Mouse (Mus musculus) splenic B cell, adult 2 months (primary cell): ENCODE results near the gene Idh3g.
"Not testable (repeated sequence)": the region's sequence is repeated elsewhere in the genome, so short reads cannot be mapped to it uniquely, and the experiment has no call there.

ENCODE experiments used
- DNase-seq: peaks from one replicate; pipeline ENCODE4 v3.0.0-alpha.2; 2011; ENCODE audit warnings: low read depth, low spot score
- H3K27me3 ChIP-seq: 2 replicates; pipeline ENCODE4 v1.6.1; 2012; ENCODE audit warnings: mild to moderate bottlenecking, low read length, moderate library complexity, mixed read lengths; ENCODE audit not compliant: control insufficient read depth, poor library complexity, insufficient read depth, severe bottlenecking
- H3K36me3 ChIP-seq: 2 replicates; pipeline ENCODE4 v1.6.1; 2012; ENCODE audit warnings: mild to moderate bottlenecking, low read length, moderate library complexity, mixed read lengths; ENCODE audit not compliant: control insufficient read depth, poor library complexity, insufficient read depth, severe bottlenecking

Gene Idh3g

DNA sequence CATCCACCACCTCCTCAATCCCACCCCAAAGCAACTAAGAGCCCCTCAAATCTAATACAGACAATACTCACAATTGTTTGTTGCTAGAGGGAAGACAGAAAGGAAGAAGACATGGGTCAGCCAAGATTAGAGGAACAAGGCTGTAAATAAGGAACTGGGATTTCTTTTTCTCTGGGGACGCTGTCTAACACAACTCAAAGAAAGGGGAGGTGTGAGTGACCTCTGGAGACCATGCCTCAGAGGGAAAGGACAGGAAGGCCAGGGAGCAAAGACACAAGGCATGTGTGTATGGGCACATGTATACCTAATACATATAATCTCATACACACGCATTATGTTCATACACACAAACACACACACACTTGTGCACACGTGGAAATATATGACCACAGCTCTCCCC lies 4.5 kb downstream of the Idh3g start:
- H3K27me3 ChIP-seq: no peaks in the 10 kb centered on the region
- 0 out of 2 replicates have a peak, but pooled peaks cover 10% of the 10 kb centered on the region for H3K36me3 ChIP-seq
- peak; percentile 36 for DNase-seq

DNA sequence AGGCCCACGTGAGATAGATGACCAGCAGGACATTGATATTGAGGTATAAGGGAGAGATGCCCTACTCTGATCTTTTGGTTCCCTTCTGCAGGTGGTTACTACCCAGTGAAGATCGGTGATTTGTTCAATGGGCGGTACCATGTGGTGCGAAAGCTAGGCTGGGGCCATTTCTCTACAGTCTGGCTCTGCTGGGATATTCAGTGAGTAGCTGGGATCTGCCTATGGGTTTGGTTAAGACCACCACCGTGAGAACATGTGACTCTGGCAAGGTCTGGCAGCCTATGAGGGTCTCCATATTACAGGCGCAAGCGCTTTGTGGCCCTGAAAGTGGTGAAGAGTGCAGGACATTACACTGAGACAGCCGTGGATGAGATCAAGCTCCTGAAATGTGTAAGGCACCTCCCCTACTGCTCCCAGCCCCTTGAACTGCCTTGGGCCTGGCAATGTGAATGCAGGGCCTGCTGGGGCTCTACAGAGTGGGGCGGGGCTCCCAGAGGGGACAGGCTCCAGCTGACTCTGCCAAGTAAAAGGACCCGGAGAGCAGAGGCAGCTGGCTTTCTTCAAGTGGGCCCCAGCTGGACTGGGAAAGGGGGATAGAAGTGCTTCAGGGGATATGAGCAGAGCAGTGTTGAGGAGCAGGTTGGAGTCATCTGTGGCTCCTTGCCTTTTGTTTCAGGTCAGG lies 11.8 kb downstream of the Idh3g start:
- H3K36me3 ChIP-seq: 0 out of 2 replicates have a peak, but pooled peaks cover 7% of the 10 kb centered on the region
- no peaks in the 10 kb centered on the region for H3K27me3 ChIP-seq
- no peak for DNase-seq

GRCm38 (mm10) chrX:73774168-73774760 lies 12.4 kb downstream of the Idh3g start, which contains the start of gene Srpk3:
TSS of gene Srpk3 (plus strand) at chrX:73774405.
- no peaks in the 10 kb centered on the region for H3K27me3 ChIP-seq
- 0 out of 2 replicates have a peak, but pooled peaks cover 6% of the 10 kb centered on the region for H3K36me3 ChIP-seq
- DNase-seq: peak; percentile 67

GRCm38 (mm10) chrX:73767267-73767666 lies 19.4 kb downstream of the Idh3g start:
- Histone ChIP-seq H3K36me3 (no peaks in the 10 kb centered on the region), H3K27me3 (no peaks in the 10 kb centered on the region)
- peak; percentile 23 for DNase-seq

GRCm38 (mm10) chrX:73765311-73765710 lies 21.4 kb downstream of the Idh3g start:
- no peaks in the 10 kb centered on the region for H3K27me3 ChIP-seq
- DNase-seq: peak; percentile 11

DNA sequence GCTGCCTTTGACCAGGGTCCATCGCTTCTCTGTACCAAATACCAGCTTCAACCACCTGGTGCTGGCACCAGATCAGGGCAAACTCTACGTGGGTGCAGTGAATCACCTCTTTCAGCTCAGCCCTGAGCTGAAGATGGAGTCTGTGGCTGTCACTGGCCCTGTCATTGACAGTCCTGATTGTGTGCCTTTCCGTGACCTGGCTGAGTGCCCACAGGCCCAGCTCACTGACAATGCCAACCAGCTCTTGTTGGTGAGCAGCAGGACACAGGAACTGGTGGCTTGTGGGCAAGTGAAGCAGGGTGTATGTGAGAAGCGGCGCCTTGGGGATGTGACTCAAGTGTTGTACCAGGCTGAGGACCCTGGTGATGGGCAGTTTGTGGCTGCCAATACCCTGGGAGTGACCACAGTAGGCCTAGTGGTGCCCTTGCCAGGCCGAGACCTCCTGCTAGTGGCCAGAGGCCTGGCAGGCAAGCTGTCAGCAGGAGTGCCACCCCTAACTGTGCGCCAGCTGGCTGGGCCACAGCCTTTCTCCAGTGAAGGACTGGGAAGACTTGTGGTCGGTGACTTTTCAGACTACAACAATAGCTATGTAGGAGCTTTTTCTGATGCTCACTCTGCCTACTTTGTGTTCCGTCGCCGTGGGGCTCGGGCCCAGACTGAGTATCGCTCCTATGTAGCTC lies 27.9 kb downstream of the Idh3g start:
- DNase-seq: no peak
- no peaks in the 10 kb centered on the region for H3K27me3 ChIP-seq
- H3K36me3 ChIP-seq: no peaks in the 10 kb centered on the region

More at GRCm38 (mm10) chrX:73765311-73765710, 21.4 kb downstream of the Idh3g start:
- no peaks in the 10 kb centered on the region for H3K36me3 ChIP-seq

GRCm38 (mm10) chrX:73756334-73757140 lies 30.2 kb downstream of the Idh3g start, which contains the start of gene Plxnb3:
TSS of gene Plxnb3 (plus strand) at chrX:73757090.
- Histone ChIP-seq H3K36me3 (no peaks in the 10 kb centered on the region), H3K27me3 (no peaks in the 10 kb centered on the region)
- no peak for DNase-seq

DNA sequence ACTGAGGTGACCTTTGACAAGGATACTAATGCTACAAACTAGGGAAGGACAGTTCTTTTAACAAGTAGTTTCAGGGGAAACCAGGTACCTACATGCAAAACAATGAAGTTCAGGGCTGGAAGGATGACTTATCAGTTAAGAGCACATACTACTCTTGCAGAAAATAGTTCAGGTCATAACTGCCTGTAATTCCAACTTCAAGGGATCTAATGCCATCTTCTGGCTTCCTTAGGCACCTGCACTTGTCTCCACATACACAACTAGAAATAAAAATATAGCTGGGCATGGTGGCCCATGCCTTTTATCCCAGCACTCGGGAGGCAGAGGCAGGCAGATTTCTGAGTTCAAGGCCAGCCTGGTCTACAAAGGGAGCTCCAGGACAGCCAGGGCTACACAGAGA lies 37.7 kb downstream of the Idh3g start:
- H3K27me3 ChIP-seq: no peaks in the 10 kb centered on the region
- DNase-seq: peak; percentile 15
- H3K36me3 ChIP-seq: no peaks in the 10 kb centered on the region

DNA sequence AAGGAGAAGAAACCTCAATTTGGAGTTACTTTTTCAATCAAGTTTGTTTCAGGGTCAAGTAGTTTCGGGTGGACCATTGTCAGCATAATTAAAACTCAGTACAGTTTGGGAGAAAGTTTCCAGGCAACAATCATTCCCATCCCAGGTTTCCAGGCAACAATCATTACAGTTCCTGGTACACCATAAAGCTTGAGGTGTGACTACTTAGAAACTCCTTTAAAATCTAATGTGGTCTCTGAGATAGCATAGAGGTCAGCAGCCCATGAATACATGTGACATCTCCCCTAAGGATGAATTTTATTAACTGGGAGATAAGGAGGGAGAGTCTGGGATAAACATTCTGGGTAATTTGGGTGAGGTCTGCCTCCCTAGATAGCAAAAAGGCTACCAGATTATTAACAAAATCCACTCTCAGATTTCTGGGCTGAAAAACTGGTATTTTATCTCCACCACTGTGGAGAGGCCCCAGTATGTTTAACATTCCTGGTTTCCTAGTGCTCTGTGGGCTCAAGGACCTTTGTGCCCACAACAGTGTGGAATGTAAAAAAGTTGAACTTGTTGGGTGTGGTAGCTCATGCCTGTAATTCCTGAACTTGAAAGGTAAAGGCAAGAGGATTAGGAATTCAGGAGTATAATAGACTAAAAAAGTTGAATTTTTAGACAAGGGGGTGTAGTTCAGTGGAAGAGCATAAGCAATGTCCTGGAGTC lies 41.8 kb downstream of the Idh3g start:
- Histone ChIP-seq H3K36me3 (no peaks in the 10 kb centered on the region), H3K27me3 (no peaks in the 10 kb centered on the region)
- no peak for DNase-seq

GRCm38 (mm10) chrX:73739841-73740240 lies 46.9 kb downstream of the Idh3g start:
- not testable (repeated sequence) for H3K36me3 ChIP-seq, DNase-seq, H3K27me3 ChIP-seq

GRCm38 (mm10) chrX:73739151-73739550 lies 47.5 kb downstream of the Idh3g start:
- no peaks in the 10 kb centered on the region for H3K27me3 ChIP-seq
- no peaks in the 10 kb centered on the region for H3K36me3 ChIP-seq
- DNase-seq: no peak

DNA sequence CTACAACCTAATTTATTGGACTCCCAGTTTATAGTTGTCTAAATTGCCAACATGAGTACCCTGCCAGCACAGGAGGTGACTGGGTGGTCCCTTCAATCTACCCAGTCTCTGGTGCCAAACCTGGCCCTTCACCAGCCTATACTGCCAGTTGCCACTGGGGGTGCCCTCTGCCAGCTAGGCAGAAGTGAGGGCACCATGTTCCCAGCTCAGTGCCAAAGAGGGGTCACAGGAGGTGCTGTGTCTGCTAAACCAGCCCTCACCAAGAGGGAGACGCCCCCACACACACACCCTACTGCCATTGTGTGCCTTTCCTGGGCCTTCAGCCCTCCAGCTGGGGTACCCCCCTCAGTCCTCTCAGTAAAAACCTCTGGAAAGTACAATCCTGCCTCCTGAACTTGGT lies 48.5 kb downstream of the Idh3g start:
- Histone ChIP-seq H3K27me3 (no peaks in the 10 kb centered on the region), H3K36me3 (no peaks in the 10 kb centered on the region)
- peak; percentile 43 for DNase-seq

DNA sequence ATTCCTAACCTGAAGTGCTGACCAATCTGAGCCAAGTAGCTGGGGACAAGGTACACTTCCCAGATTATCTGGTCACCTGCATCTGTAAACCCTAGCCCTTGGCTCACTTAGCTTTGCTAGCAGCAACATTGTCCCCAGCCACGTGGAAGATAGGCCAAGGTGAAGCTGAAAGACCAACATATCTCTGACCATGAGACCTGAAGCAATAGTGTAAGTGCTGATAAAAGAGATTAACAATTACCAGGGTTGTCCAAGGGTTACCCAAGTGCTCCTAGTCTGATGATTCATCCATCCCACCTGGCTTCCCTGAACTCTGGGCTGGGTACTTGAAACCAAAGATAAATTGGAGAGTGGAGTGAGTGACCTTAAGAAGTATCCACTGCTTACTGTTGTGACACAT lies 55.8 kb downstream of the Idh3g start:
- 0 out of 2 replicates have a peak, but pooled peaks cover 3% of the 10 kb centered on the region for H3K36me3 ChIP-seq
- H3K27me3 ChIP-seq: no peaks in the 10 kb centered on the region
- DNase-seq: no peak
